Mouse (Mus musculus): Measurements from ENCODE around the gene 4930562C15Rik. TPM values are rescaled to one million over a fixed set of nuclear protein-coding genes. Genes with fewer than 3 reads are reported as not detected.

4930562C15Rik gene
- polyA plus RNA-seq, 1 experiment: not detected

- 87% methylated on average over 2 of the region's 2 CpGs for WGBS
- no peak overlapping the region for H3K4me3 ChIP-seq (ENCODE audit: low read depth, low read length)
Measured at GRCm38 (mm10) chr16:4902390-4902789, 67.2 kb downstream of the 4930562C15Rik start.

GRCm38 (mm10) chr16:4903491-4904102 lies 68.4 kb downstream of the 4930562C15Rik start:
- Histone ChIP-seq H3K4me3 (ENCODE audit: low read depth, low read length) (no peak overlapping the region), H3K27ac (ENCODE audit: insufficient read depth, low read depth, low read length) (peak overlapping the region; percentile 19; the same call in 1 of the 2 replicates), H3K36me3 (ENCODE audit: control insufficient read depth, insufficient read depth, low read length) (peaks cover 9% of the 10 kb centered on the region), H3K4me1 (ENCODE audit: control insufficient read depth, insufficient read depth, insufficient read length, low read length) (peaks cover 22% of the 10 kb centered on the region), H3K27me3 (ENCODE audit: control insufficient read depth, insufficient read depth, low read length) (no peaks in the 10 kb centered on the region)
- 38% methylated on average over 6 of the region's 6 CpGs for WGBS
- TF ChIP-seq POLR2A (IDR thresholded peaks at IDR 0.05; ENCODE audit: low read depth, low read length) (no peak), CTCF (IDR thresholded peaks at IDR 0.05; ENCODE audit: extremely low read depth, insufficient read length, insufficient replicate concordance, low read depth, low read length) (no peak)

More at GRCm38 (mm10) chr16:4902390-4902789, 67.2 kb downstream of the 4930562C15Rik start:
- Histone ChIP-seq H3K4me1 (ENCODE audit: control insufficient read depth, insufficient read depth, insufficient read length, low read length) (peaks cover 23% of the 10 kb centered on the region), H3K27ac (ENCODE audit: insufficient read depth, low read depth, low read length) (no peak overlapping the region), H3K27me3 (ENCODE audit: control insufficient read depth, insufficient read depth, low read length) (no peaks in the 10 kb centered on the region), H3K36me3 (ENCODE audit: control insufficient read depth, insufficient read depth, low read length) (peaks cover 6% of the 10 kb centered on the region)
- TF ChIP-seq CTCF (IDR thresholded peaks at IDR 0.05; ENCODE audit: extremely low read depth, insufficient read length, insufficient replicate concordance, low read depth, low read length) (no peak), POLR2A (IDR thresholded peaks at IDR 0.05; ENCODE audit: low read depth, low read length) (no peak)

GRCm38 (mm10) chr16:4904878-4905277 lies 69.7 kb downstream of the 4930562C15Rik start:
- H3K4me3 ChIP-seq (ENCODE audit: low read depth, low read length): no peak overlapping the region
- H3K27ac ChIP-seq (ENCODE audit: insufficient read depth, low read depth, low read length): no peak overlapping the region
- peaks cover 16% of the 10 kb centered on the region for H3K36me3 ChIP-seq (ENCODE audit: control insufficient read depth, insufficient read depth, low read length)
- H3K27me3 ChIP-seq (ENCODE audit: control insufficient read depth, insufficient read depth, low read length): no peaks in the 10 kb centered on the region
- H3K4me1 ChIP-seq (ENCODE audit: control insufficient read depth, insufficient read depth, insufficient read length, low read length): peaks cover 18% of the 10 kb centered on the region; the same call in 1 of the 2 replicates
- 71% methylated on average over 3 of the region's 3 CpGs for WGBS
- TF ChIP-seq POLR2A (IDR thresholded peaks at IDR 0.05; ENCODE audit: low read depth, low read length): no peak
- no peak for TF ChIP-seq CTCF (IDR thresholded peaks at IDR 0.05; ENCODE audit: extremely low read depth, insufficient read length, insufficient replicate concordance, low read depth, low read length)

GRCm38 (mm10) chr16:4905591-4905990 lies 70.4 kb downstream of the 4930562C15Rik start:
- H3K4me3 ChIP-seq (ENCODE audit: low read depth, low read length): no peak overlapping the region
- TF ChIP-seq POLR2A (IDR thresholded peaks at IDR 0.05; ENCODE audit: low read depth, low read length) (no peak), CTCF (IDR thresholded peaks at IDR 0.05; ENCODE audit: extremely low read depth, insufficient read length, insufficient replicate concordance, low read depth, low read length) (no peak)
- H3K27ac ChIP-seq (ENCODE audit: insufficient read depth, low read depth, low read length): no peak overlapping the region; the same call in 1 of the 2 replicates
- no peaks in the 10 kb centered on the region for H3K27me3 ChIP-seq (ENCODE audit: control insufficient read depth, insufficient read depth, low read length)
- peaks cover 20% of the 10 kb centered on the region for H3K36me3 ChIP-seq (ENCODE audit: control insufficient read depth, insufficient read depth, low read length)
- 66% methylated on average over 1 of the region's 1 CpGs for WGBS
- peaks cover 18% of the 10 kb centered on the region; the same call in 1 of the 2 replicates for H3K4me1 ChIP-seq (ENCODE audit: control insufficient read depth, insufficient read depth, insufficient read length, low read length)

- Histone ChIP-seq H3K27me3 (ENCODE audit: control insufficient read depth, insufficient read depth, low read length) (no peaks in the 10 kb centered on the region), H3K4me3 (ENCODE audit: low read depth, low read length) (no peak overlapping the region), H3K36me3 (ENCODE audit: control insufficient read depth, insufficient read depth, low read length) (peaks cover 30% of the 10 kb centered on the region), H3K4me1 (ENCODE audit: control insufficient read depth, insufficient read depth, insufficient read length, low read length) (peaks cover 18% of the 10 kb centered on the region; the same call in 1 of the 2 replicates), H3K27ac (ENCODE audit: insufficient read depth, low read depth, low read length) (no peak overlapping the region)
- TF ChIP-seq CTCF (IDR thresholded peaks at IDR 0.05; ENCODE audit: extremely low read depth, insufficient read length, insufficient replicate concordance, low read depth, low read length): no peak
- no peak for TF ChIP-seq POLR2A (IDR thresholded peaks at IDR 0.05; ENCODE audit: low read depth, low read length)
Measured at GRCm38 (mm10) chr16:4906559-4906958, 71.3 kb downstream of the 4930562C15Rik start.

- 62% methylated on average over 2 of the region's 2 CpGs for WGBS
- TF ChIP-seq POLR2A (IDR thresholded peaks at IDR 0.05; ENCODE audit: low read depth, low read length) (no peak), CTCF (IDR thresholded peaks at IDR 0.05; ENCODE audit: extremely low read depth, insufficient read length, insufficient replicate concordance, low read depth, low read length) (no peak)
- H3K27me3 ChIP-seq (ENCODE audit: control insufficient read depth, insufficient read depth, low read length): no peaks in the 10 kb centered on the region
- H3K27ac ChIP-seq (ENCODE audit: insufficient read depth, low read depth, low read length): no peak overlapping the region
- H3K4me1 ChIP-seq (ENCODE audit: control insufficient read depth, insufficient read depth, insufficient read length, low read length): peaks cover 18% of the 10 kb centered on the region; the same call in 1 of the 2 replicates
- H3K4me3 ChIP-seq (ENCODE audit: low read depth, low read length): no peak overlapping the region
- H3K36me3 ChIP-seq (ENCODE audit: control insufficient read depth, insufficient read depth, low read length): peaks cover 37% of the 10 kb centered on the region
Measured at GRCm38 (mm10) chr16:4907386-4907785, 72.2 kb downstream of the 4930562C15Rik start.

GRCm38 (mm10) chr16:4907972-4908371 lies 72.8 kb downstream of the 4930562C15Rik start:
- Histone ChIP-seq H3K4me1 (ENCODE audit: control insufficient read depth, insufficient read depth, insufficient read length, low read length) (peaks cover 18% of the 10 kb centered on the region; the same call in 1 of the 2 replicates), H3K36me3 (ENCODE audit: control insufficient read depth, insufficient read depth, low read length) (peaks cover 41% of the 10 kb centered on the region), H3K27me3 (ENCODE audit: control insufficient read depth, insufficient read depth, low read length) (no peaks in the 10 kb centered on the region), H3K27ac (ENCODE audit: insufficient read depth, low read depth, low read length) (no peak overlapping the region), H3K4me3 (ENCODE audit: low read depth, low read length) (no peak overlapping the region)
- WGBS: 87% methylated on average over 5 of the region's 5 CpGs
- TF ChIP-seq POLR2A (IDR thresholded peaks at IDR 0.05; ENCODE audit: low read depth, low read length): no peak
- TF ChIP-seq CTCF (IDR thresholded peaks at IDR 0.05; ENCODE audit: extremely low read depth, insufficient read length, insufficient replicate concordance, low read depth, low read length): no peak

Data from small intestine, adult 2 months (tissue).